Mouse (Mus musculus): Measurements from ENCODE around the gene Fbxl22.

DNA sequence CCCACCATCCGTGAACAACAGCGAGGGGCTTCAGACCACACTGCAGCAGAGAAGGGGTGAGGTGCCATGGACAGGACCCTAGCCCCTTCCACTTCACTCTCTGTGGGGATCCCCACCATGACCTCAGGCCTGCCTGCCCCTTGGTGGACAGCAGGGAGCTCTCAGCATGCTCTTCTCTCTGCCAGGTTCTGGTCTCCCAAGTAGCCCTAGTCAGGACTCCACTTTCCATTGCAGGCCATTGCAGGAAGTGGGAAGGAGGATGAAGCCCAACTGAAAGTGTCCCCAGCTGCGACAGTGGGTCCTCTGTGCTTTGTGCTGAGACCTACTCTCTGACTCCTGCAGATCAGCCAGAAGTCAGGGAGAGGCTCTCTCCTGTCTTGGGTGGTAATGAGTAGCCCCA, 6.7 kb downstream of the Fbxl22 start:
- no peak for TF ChIP-seq CTCF (IDR thresholded peaks at IDR 0.05; ENCODE audit: borderline replicate concordance, extremely low read depth, insufficient read depth, insufficient read length)
- no peak for TF ChIP-seq POLR2A (IDR thresholded peaks at IDR 0.05; ENCODE audit: borderline replicate concordance, extremely low read depth, insufficient read depth, insufficient read length, poor library complexity, severe bottlenecking)
